Mouse (Mus musculus) spleen, adult 2 months (tissue): ENCODE results near the gene Sez6l2.

Experiments
- CTCF ChIP-seq: fragments of 200-500 bp; IDR thresholded peaks from 2 replicates; pipeline ENCODE4 v1.5.1; 2011; ENCODE audit warnings: mild to moderate bottlenecking, inconsistent platforms; ENCODE audit not compliant: insufficient read depth, insufficient read length, insufficient replicate concordance; ENCODE audit errors: extremely low read depth
- POLR2A ChIP-seq: fragments of 200-500 bp; IDR thresholded peaks from 2 replicates; pipeline ENCODE4 v1.6.1; 2011; ENCODE audit warnings: low read depth, low read length, inconsistent platforms

DNA sequence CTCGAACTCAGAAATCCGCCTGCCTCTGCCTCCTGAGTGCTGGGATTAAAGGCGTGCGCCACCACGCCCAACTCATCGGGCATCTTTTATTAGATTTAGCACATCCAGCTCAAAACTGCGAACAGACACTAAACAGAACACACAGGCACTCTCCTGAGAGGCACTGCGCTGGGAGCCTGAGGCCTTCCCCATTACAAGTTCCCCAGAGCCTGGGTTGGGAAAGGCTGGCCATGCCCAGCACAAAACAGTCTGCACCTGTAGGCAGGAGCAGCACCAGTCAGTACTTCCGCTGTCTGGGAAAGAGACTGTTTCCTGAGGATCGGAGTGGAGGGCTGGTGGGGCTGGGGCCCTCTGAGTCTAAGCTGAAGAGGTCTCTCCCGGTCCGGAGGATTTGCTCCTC, 64.6 kb downstream of the Sez6l2 start:
- TF ChIP-seq CTCF (no peak), POLR2A (no peak)
